Mouse (Mus musculus) forebrain, postnatal 0 days (tissue): ENCODE measurements around the gene Sf3b3. TPM values are rescaled to one million over a fixed set of nuclear protein-coding genes. Genes with fewer than 3 reads are reported as not detected.
A peak's percentile ranks its signal among the peaks of the same experiment; 100 is the strongest.

Experiments
- ATAC-seq: fragments of 200-750 bp; cut with Nextera tagmentation; 2 replicates; pipeline ENCODE4 v1.8.0; 2017; ENCODE audit warnings: mild to moderate bottlenecking, moderate library complexity
- DNase-seq: peaks from one replicate; pipeline ENCODE4 v3.0.0-alpha.2; 2015
- H3K27ac ChIP-seq: fragments of 300-500 bp; sonication (generic); 2 replicates; pipeline ENCODE4 v1.5.1; 2014; ENCODE audit warnings: low read depth, mild to moderate bottlenecking, antibody characterized with exemption, low read length, moderate library complexity, mixed read lengths
- H3K27me3 ChIP-seq: fragments of 300-500 bp; sonication (generic); 2 replicates; pipeline ENCODE4 v1.6.1; 2014; ENCODE audit warnings: mild to moderate bottlenecking, low read length, mixed read lengths; ENCODE audit not compliant: insufficient read depth
- H3K36me3 ChIP-seq: fragments of 300-500 bp; sonication (generic); 2 replicates; pipeline ENCODE4 v1.6.1; 2014; ENCODE audit warnings: mild to moderate bottlenecking, moderate library complexity; ENCODE audit not compliant: insufficient read depth
- H3K4me1 ChIP-seq: fragments of 300-500 bp; sonication (generic); 2 replicates; pipeline ENCODE4 v1.6.1; 2014; ENCODE audit warnings: antibody characterized with exemption; ENCODE audit not compliant: insufficient read depth
- H3K4me2 ChIP-seq: fragments of 300-500 bp; sonication (generic); 2 replicates; pipeline ENCODE4 v1.6.1; 2014; ENCODE audit warnings: low read depth, mild to moderate bottlenecking, moderate library complexity
- H3K4me3 ChIP-seq: fragments of 300-500 bp; sonication (generic); 2 replicates; pipeline ENCODE4 v1.5.1; 2014; ENCODE audit warnings: low read depth, low read length, mixed read lengths
- H3K9ac ChIP-seq: fragments of 300-500 bp; sonication (generic); 2 replicates; pipeline ENCODE4 v1.6.1; 2014; ENCODE audit warnings: mild to moderate bottlenecking
- H3K9me3 ChIP-seq: fragments of 300-500 bp; sonication (generic); 2 replicates; pipeline ENCODE4 v1.6.1; 2016; ENCODE audit warnings: low read length
- CTCF ChIP-seq: sonication (generic); IDR thresholded peaks from 2 replicates; pipeline ENCODE4 v1.5.1; 2016; ENCODE audit warnings: antibody characterized with exemption, control low read depth, low read depth
- WGBS: fragments of 180-500 bp; shearing (Covaris S2); extraction: QIAGEN DNeasy Blood & Tissue Kit; methylation state at CpG from one replicate; pipeline ENCODE4 v1.1.7; 2014; 5-methylcytosine and 5-hydroxymethylcytosine counted together
- polyA plus RNA-seq: library from polyadenylated mRNA; unstranded; fragments of >200 nt; fragmentation: Nextera tagmentation; extraction: Ambion mirVana; gene quantifications from 2 replicates; pipeline ENCODE4 v1.2.1, GENCODE M21; 2015
- total RNA-seq: library from RNA; depleted of rRNA; stranded (reverse); fragments of >200 nt; gene quantifications from 2 replicates; pipeline ENCODE4 v1.2.3, GENCODE M21; 2014

The Sf3b3 gene
- total and polyA plus RNA-seq, 2 experiments from 2014 or later = 64.8 to 99.2 TPM

DNA sequence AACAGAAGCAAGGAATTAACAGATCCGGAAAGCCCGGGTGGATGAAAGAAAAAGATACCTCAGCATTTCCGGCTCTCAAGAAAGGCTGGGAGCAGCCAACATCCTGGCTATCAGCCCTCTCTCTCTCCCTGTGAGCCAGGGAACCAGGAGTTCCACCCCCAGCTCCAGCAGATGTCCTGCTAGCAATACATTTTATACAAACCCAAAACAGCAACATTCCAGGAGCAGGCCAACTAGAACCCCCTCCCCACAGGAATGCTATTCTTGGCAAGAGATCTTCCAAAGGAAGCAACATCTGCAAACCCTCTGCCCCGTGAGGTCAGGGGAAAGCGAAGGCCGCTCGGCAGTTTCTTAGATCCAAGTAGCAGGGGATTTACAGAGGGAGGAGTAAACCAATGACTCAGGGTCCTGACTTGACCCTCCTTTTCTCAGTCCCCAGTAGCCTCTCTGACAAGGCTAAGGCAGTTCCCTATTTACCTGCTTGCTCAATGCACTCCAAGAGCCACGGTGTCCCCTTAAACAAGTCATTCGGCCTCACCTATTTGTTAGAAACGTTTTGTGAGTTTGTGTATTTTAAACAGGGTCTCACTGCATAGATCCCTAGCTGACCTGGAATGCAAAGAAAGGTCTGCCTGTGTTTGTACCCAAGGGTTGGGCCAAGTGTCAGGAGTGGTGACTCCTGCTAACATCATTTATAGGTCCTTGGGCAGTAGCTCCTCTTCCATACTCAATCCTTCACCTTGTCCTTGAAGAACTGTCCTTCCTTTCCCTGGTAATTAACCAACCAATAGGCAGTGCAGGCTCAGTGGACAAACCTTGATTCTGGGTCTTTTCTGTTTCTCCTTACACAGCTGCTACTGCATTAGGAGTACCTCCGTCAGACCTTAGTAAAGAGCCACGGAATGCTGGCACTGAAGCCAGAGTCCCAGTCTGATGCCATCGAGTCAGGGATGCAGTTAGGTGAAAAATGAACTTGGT, 37.8 kb downstream of the Sf3b3 start:
- Histone ChIP-seq H3K4me1 (no peaks in the 10 kb centered on the region), H3K9ac (no peak overlapping the region), H3K9me3 (no peaks in the 10 kb centered on the region), H3K4me2 (no peak overlapping the region), H3K4me3 (no peak overlapping the region), H3K27ac (0 out of 2 replicates have a peak overlapping the region, but pooled peaks have one; percentile 4), H3K36me3 (peaks cover 49% of the 10 kb centered on the region), H3K27me3 (no peaks in the 10 kb centered on the region)
- no peak for ATAC-seq
- WGBS = 60% methylated on average over 13 of the region's 13 CpGs
- TF ChIP-seq CTCF = no peak
- DNase-seq = peak; percentile 8

DNA sequence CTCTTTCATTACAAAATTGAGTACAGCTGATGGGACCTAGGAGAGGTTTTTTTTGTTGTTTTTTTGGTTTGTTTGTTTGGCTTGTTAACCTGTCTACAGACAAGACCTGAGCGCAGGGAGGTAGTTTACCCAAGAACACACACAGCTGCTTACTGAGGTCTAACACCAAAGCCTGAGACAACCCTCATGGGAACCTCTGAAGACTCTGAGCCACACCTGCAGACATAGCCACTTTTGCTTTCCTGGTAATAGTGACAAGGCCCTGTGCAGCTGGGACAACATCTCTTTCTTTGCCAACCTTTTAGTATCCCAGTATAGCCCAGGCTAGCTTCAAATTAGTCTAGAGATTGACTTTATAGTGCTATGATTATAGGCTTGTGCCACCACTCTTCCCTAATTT, 40.4 kb downstream of the Sf3b3 start:
- Histone ChIP-seq H3K4me1 (no peaks in the 10 kb centered on the region), H3K4me2 (no peak overlapping the region), H3K36me3 (peaks cover 23% of the 10 kb centered on the region), H3K9me3 (no peaks in the 10 kb centered on the region), H3K27ac (no peak overlapping the region), H3K4me3 (no peak overlapping the region), H3K9ac (no peak overlapping the region), H3K27me3 (no peaks in the 10 kb centered on the region)
- 94% methylated on average over 1 of the region's 1 CpGs for WGBS
- no peak for DNase-seq
- ATAC-seq = no peak
- TF ChIP-seq CTCF = no peak

DNA sequence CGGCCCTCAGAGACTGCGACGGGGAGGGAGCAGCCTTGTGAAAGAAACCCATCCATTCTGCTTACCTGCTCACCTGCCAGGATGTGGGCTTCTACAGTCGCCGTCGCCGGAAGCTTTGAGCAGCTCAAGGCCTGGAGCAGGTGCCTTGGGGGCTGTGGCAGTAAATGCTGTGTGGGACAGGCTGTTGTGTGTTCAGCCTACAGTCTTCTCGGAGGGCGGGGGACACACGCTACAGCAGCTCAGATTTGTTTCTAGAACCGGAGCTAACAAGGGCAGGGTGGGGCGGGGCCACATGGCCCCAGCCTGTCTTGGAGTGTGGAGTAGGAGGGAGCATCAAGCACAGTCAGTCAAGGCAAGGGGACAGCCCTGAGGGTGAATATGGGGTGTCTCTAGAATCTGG, 40.9 kb downstream of the Sf3b3 start, which contains the start of gene Il34:
Il34 (minus strand) TSS at position 256 of the 400 bp plus-strand sequence.
- Histone ChIP-seq H3K9ac (no peak within 1 kb of the TSS), H3K27ac (no peak within 1 kb of the TSS), H3K4me3 (no peak within 1 kb of the TSS), H3K4me2 (no peak within 1 kb of the TSS), H3K36me3 (peaks cover 18% of the 10 kb centered on the region), H3K9me3 (no peaks in the 10 kb centered on the region), H3K4me1 (no peaks in the 10 kb centered on the region), H3K27me3 (no peaks in the 10 kb centered on the region)
- no peak for TF ChIP-seq CTCF
- ATAC-seq (no peak), DNase-seq (no peak)
- WGBS = 45% methylated on average over 12 of the region's 12 CpGs

DNA sequence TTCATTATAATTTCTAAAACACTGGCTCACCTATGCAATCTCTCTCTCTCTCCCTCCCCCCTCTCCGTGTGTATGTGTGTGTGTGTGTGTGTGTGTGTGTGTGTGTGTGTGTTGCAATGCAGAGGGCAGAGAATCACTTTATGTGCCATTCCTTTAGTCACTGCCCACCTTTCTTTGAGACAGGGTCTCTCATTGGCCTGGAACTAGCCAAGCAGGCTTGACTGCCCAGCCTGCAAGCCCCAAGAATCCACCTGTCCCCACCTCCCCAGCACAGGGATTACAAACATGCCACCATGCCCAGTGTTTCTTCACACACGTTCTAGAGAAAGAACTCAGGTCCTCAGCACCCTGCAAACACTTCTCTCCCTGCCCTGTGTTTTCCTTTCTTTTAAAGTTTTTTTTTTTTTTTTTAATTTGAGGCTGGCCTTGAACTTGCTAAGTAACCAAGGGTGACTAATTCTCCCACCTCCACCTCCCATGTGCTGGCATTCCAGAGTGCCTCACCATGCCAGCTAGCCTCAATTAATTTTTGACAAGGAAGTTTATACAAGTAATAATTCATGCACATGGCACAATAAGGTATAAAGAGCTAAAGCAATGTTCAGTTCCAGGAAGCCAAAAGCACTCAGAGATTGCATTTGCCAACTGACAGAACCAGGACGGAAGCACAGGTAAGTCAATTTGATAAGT, 41.6 kb downstream of the Sf3b3 start:
- WGBS = 58% methylated on average over 3 of the region's 3 CpGs
- TF ChIP-seq CTCF = no peak

DNA sequence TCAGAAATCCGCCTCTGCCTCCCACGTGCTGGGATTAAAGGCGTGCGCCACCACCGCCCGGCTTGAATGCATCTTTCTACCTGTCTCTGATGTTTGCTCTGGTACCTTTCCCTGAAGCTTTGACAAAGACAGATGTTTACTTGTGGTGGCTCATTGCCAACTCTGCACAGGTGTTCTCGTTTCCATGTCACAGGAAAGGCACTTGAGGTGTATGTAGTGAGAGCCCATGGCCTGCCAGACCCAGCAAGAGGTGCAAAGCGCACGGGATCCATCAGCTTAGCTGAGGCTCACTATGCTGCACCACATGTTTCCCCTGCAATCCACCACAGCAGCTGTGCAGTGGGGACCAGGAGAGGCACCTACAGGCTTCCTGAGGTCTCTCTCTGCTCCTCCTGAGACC, 42.7 kb downstream of the Sf3b3 start:
- Histone ChIP-seq H3K27me3 (no peaks in the 10 kb centered on the region), H3K4me3 (no peak overlapping the region), H3K27ac (no peak overlapping the region), H3K9me3 (no peaks in the 10 kb centered on the region), H3K36me3 (0 out of 2 replicates have a peak, but pooled peaks cover under 1% of the 10 kb centered on the region), H3K4me2 (no peak overlapping the region), H3K4me1 (no peaks in the 10 kb centered on the region), H3K9ac (no peak overlapping the region)
- DNase-seq (no peak), ATAC-seq (no peak)
- 86% methylated on average over 9 of the region's 9 CpGs for WGBS
- no peak for TF ChIP-seq CTCF

More for the DNA sequence above, 41.6 kb downstream of the Sf3b3 start:
- Histone ChIP-seq H3K27me3 (no peaks in the 10 kb centered on the region), H3K9ac (no peak overlapping the region), H3K4me1 (no peaks in the 10 kb centered on the region), H3K4me2 (no peak overlapping the region), H3K36me3 (peaks cover 11% of the 10 kb centered on the region), H3K27ac (no peak overlapping the region), H3K4me3 (no peak overlapping the region), H3K9me3 (no peaks in the 10 kb centered on the region)
- DNase-seq (no peak), ATAC-seq (no peak)

DNA sequence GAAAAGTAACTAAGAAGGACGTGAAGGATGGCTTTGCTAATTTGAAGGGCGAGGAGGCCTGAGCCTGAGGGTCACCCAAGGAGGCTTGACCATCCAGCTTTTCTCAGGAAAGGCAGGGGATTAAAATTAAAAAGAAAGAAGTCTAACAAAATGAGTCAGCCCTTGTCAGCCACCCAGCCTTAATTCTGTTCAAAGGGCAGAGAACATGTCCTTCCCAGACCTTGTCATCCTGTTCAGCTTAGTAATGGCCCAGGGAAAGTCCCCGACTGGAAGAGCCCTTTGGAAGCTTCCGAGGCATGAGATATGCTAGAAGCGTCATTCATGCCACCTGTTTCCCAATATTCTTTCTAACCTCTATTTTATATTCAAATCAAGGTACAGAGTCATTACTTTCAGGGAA, 43.6 kb downstream of the Sf3b3 start:
- H3K27ac ChIP-seq = no peak overlapping the region
- H3K4me3 ChIP-seq = no peak overlapping the region
- no peaks in the 10 kb centered on the region for H3K27me3 ChIP-seq
- no peaks in the 10 kb centered on the region for H3K4me1 ChIP-seq
- ATAC-seq (no peak), DNase-seq (no peak)
- H3K9ac ChIP-seq = no peak overlapping the region
- 88% methylated on average over 5 of the region's 5 CpGs for WGBS
- no peaks in the 10 kb centered on the region for H3K9me3 ChIP-seq
- TF ChIP-seq CTCF = no peak
- no peak overlapping the region for H3K4me2 ChIP-seq
- H3K36me3 ChIP-seq = no peaks in the 10 kb centered on the region

DNA sequence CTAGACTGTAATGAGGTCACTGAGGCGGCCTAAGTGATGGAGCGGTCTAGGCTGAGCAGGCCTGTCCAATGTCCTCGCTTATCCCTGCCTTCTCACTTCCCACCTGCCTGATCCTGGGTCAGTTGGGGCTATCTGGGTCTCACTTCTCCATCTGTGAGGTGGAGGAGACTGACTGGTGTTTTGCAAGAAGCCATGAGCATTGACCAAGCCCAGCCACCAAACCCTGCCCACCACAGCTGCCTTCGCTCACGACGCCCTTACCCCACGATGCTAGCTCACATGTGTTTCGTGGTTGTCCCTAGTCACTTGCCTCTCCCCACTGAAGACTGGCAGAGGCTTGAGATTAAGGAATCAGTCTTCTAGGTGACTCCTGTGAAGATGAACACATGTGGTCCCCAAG, 49.5 kb downstream of the Sf3b3 start:
- WGBS = 93% methylated on average over 8 of the region's 8 CpGs
- no peak for TF ChIP-seq CTCF
- no peak for ATAC-seq

More for the DNA sequence above, 49.5 kb downstream of the Sf3b3 start:
- Histone ChIP-seq H3K9ac (no peak overlapping the region), H3K27me3 (no peaks in the 10 kb centered on the region), H3K27ac (no peak overlapping the region), H3K9me3 (no peaks in the 10 kb centered on the region), H3K4me1 (no peaks in the 10 kb centered on the region), H3K4me3 (no peak overlapping the region), H3K4me2 (no peak overlapping the region), H3K36me3 (no peaks in the 10 kb centered on the region)
- DNase-seq = no peak
